Mouse (Mus musculus) layer of hippocampus, postnatal 14 days (tissue): ENCODE measurements at regions not wholly inside any gene's neighbourhood (a gene's known extent, or its start where the extent isn't known, plus 50 kb on each side); places are given as distances from the start of the nearest gene placed in this dataset.

ENCODE experiments used
- DNase-seq, 2 experiments: peaks; one replicate each; pipeline ENCODE4 v3.0.0; 2021 to 2022; ENCODE audit warnings: low spot score in 2 of 2, mixed read lengths in 1 of 2

DNA sequence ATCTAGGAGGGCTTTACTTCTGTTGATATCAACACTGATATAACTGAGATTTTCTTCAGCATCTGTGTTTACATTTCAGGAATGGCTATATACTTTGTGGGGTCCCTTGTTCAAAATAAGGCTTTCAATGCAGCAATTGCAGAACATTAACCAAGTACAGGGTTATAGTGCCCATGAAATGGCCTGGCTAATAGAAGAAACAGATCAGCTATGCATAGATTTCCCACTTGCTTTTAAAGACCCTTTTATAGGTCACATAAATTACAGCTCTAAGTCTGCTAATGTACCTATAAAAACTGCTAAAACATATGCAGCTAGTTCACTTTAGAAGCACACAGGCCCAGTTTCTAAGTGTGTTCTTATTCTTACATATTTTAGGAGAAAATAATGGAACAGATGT is 472.1 kb downstream of the Nup35 start:
- DNase-seq, result no peak

DNA sequence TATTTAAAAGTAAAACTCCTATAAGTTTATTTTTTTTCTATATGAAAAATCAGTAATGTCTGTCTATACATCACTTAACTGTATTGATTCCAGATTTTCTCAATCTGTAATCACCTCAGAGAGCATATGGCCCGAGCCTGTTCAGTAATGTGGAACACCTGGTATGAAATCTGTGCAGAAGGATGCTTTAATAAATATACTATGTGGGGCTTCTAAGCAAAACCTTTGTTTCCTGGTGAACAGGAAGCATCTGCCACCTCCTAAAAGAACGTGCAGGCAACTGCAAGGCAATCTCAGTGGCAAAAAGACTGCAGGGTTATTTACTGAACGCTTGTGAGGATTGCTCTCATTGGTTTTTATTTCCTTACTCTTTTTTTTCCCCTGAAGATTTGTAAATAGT is 488.8 kb downstream of the Nup35 start:
- DNase-seq, result peak in 1 of 2 experiments; percentile 1

DNA sequence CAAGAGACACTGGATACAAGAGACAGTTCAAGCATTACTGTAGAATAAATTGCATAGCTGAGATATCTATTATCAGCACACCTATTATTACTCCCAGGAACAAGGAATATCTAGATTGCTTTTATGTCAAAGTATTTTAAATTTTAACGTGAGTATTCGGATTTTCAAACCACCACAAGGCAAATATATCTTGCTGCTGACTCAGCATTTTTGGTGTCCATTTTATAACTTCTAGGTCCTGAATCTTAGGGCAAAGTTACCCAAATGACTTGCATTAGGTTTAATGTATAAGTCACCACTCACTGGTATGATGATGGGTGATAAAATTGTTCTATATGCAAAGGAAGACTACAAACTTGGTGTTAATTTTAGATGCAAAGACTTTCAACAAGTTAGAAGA is 501.7 kb downstream of the Nup35 start:
- DNase-seq, result no peak

DNA sequence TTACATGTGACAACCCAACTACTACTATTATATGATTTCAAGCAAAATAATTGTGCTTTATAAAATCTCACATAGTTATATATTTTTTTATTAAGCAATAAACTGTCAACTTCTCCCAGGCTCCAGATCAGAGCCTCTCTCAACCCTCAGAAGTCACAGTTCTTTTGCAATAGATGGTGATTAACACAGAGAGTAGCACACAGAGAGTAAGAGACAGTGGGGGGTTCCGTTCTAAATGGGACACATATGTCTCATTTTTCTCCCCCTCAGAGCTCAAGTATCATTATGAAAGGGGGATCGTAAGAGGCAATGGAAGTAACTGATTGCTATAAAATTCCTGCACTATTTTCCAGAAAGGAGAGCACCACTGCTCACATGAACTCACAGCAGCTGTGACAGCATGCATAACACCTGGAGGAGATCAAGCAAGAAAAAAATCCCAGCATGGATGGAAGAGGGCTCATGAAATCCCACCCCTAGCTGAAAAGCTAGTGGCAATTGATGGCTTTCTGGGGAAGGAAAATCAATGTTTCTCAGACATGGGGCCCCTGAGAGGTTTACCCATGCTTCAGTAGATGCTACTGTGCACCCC is 503.5 kb downstream of the Nup35 start:
- DNase-seq, result no peak

DNA sequence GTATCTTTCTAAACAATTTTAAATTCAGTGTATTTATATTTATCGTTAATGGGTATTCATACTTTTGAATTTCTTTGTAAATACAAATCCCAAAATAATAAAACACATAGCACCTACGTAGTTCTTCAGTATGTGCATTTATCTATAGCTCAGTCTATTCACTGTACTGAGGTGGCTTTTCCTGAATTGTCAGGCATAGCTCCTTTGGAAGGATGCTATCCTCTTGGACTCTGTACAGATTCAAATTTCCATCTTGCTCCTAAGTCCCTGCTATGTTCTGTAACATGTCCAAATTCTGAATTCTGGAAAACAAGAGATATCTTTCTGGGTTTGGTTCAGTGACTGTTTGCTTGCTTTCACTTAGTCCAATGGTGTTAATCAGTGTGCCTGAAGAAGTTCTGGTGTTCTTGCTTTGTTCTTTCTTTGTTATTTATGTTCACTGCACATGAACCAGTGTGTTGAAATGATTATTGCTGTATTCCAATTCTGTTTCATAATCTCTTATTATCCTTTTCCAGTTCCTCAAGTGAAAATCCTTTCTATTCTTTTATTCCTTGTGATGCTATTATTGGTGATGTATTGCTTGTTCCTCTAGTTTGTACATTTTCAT is 519.5 kb downstream of the Nup35 start:
- DNase-seq, result no peak

DNA sequence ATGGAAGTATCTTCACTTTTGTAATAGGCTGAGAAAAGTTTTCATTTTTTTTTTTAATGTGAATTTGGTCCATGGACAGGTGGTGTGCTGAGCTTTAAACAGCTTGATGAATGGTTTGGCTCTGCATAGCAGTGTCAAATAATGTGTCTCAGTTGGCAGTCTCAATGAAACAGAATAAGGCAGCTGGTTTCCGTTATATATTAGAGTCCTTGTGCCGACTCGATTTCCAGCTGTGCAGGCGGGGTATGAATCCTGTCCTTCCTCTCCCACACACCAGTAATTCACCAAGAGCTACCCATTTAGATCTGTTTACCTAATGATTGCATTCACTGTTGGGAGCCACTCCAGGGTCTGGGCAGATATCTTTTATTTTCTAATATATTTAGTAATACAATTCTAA is 526.6 kb downstream of the Nup35 start:
- peak; percentile 13 to 35 for DNase-seq

DNA sequence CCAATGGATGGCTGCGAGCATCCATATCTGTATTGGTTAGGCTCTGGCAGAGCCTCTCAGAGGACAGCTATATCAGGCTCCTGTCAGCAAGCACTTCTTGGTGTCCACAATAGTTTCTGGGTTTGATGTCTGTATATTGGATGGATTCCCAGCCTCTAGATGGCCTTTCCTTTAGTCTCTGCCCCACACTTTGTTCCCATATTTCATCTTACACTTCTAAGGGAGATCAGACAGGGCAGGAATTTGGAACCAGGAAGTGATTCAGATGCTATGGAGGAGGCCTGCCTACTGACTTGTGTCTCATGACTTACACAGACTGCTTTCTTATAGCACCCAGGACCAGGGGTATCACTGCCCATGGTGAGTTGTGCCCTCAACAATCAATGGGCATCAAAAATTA is 529.4 kb downstream of the Nup35 start:
- no peak for DNase-seq

DNA sequence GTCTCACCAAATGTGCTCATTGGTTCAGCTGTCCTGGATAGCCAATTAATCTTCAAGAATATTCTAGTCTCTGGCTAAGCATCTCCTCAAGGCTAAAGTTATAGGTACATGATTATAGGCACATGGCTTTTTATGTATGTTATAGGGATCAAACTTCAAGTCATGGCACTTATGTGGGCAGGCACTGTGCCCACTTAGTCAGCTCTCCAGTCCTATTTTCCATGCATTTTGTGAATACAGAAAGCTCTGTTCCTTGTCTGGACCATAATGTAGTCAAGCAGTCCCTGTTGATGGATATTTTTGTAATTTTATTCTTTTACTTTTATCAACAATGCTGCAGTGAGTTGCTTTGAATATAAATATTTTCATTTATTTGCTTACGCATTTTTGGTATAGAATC is 531.1 kb downstream of the Nup35 start:
- no peak for DNase-seq

DNA sequence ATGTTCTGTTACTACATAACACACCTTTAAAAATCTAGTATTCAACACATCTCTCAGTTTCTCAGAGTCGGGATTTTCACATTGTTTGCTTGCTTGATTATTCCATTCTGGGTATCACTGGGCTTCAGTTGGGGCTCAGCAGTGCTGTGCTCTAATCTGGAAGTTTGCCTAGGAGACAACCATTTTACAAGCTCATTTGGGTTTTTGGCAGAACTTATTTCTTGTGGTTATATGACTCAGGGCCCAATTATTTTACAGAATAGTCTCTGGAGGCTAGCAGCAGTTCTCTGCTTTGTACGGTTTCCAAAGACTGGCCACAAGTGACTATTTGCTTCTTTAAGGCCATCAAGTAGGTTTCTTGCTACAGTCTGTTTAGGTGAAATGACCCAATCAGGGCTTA is 565.4 kb downstream of the Nup35 start:
- no peak for DNase-seq

DNA sequence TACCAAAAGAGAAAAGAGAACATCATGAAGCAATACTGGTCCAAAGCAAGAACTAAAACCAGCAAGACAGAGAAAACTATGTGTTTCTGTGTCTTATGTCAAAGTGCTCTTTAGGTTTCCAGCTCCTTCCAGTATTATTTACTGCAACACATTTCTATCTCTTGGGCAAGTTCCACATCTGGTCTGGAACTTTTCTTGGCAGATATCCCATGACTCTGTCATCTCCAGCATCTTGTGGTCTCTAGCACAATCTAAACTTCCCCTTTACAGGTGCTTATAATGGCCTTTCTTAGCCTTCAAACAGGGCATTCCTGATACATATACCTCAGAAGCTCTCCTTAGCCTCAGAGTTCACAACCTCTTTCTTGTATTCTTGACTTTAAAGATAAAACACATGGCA is 568.9 kb downstream of the Nup35 start:
- DNase-seq, result no peak

DNA sequence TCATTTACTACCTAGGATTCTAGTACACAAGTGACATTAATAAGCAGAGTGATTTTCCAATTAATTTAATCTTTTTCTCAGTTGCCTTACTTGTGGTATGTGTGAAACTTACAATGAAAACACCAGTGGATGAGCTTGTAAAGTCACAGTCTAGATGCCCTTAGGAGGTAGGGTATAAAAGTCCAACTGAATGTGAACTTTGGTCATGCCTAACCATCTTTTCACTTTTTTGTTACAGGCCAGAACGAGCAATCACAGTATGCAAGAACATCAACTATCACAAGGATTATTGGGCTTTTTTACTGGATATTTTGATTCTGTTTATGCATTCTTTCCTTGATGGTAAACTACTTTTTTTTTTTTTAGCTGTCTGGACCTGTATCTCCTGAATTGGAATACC is 573.8 kb downstream of the Nup35 start:
- no peak for DNase-seq

DNA sequence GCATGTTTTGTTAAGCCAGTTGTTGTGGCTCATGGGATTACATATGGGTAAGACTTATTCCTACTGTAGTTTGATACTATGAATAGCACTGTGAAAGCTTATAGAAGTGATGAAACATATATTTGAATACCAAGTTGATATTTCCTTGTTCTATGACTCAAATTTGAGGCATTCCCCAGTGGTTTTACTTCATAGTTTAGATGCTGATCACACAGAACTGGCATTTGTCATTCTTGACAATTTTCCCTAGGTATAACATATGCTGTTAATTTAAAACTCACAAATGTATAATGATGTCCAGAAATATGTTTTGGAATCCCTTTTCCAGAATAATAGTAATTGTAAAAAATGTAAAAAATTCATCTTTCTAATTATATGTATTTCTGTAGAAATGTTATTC is 583.5 kb downstream of the Nup35 start:
- DNase-seq, result no peak
